Mouse (Mus musculus) thymus, adult 2 months (tissue): ENCODE measurements around the gene Phtf2.

Experiments
- CTCF ChIP-seq: fragments of 200-500 bp; IDR thresholded peaks from 2 replicates; pipeline ENCODE4 v1.5.1; 2012; ENCODE audit warnings: mild to moderate bottlenecking, control low read depth, low read length, moderate library complexity, borderline replicate concordance; ENCODE audit not compliant: control insufficient read depth, poor library complexity, insufficient read depth; ENCODE audit errors: extremely low read depth
- POLR2A ChIP-seq: fragments of 200-500 bp; IDR thresholded peaks from 2 replicates; pipeline ENCODE4 v1.6.1; 2012; ENCODE audit warnings: mild to moderate bottlenecking, low read length, control low read depth, moderate library complexity; ENCODE audit not compliant: control insufficient read depth, poor library complexity, insufficient read depth; ENCODE audit errors: extremely low read depth

- TF ChIP-seq CTCF (no peak), POLR2A (no peak)
Observed at GRCm38 (mm10) chr5:20753096-20753495, 128.8 kb downstream of the Phtf2 start.
